Mouse (Mus musculus): Measurements from ENCODE around the gene Slc25a40.

- TF ChIP-seq CTCF (IDR thresholded peaks at IDR 0.05) (no peak), EP300 (IDR thresholded peaks at IDR 0.05; ENCODE audit: insufficient read depth, low read depth, low read length) (no peak)
Observed at GRCm38 (mm10) chr5:8455565-8455964, 32.9 kb downstream of the Slc25a40 start.
